Mouse (Mus musculus) intestine, postnatal 0 days (tissue): ENCODE measurements around the gene Hpse. TPM values are rescaled to one million over a fixed set of nuclear protein-coding genes. Genes with fewer than 3 reads are reported as not detected.

ENCODE experiments used
- ATAC-seq: fragments of 200-750 bp; cut with Nextera tagmentation; 2 replicates; pipeline ENCODE4 v1.8.0; 2017; ENCODE audit warnings: mild to moderate bottlenecking, moderate TSS enrichment, moderate library complexity
- H3K27ac ChIP-seq: fragments of 300-500 bp; sonication (generic); 2 replicates; pipeline ENCODE4 v1.5.1; 2014; ENCODE audit warnings: mild to moderate bottlenecking, low read depth, low read length, moderate library complexity
- H3K27me3 ChIP-seq: fragments of 300-500 bp; sonication (generic); replicated peaks from 2 replicates; pipeline ENCODE4 v1.6.1; 2014; ENCODE audit warnings: low read length, mixed read lengths; ENCODE audit not compliant: control insufficient read depth, insufficient read depth
- H3K36me3 ChIP-seq: fragments of 300-500 bp; sonication (generic); 2 replicates; pipeline ENCODE4 v1.6.1; 2014; ENCODE audit warnings: mild to moderate bottlenecking, moderate library complexity; ENCODE audit not compliant: control insufficient read depth, insufficient read depth
- H3K4me1 ChIP-seq: fragments of 300-500 bp; sonication (generic); replicated peaks from 2 replicates; pipeline ENCODE4 v1.6.1; 2014; ENCODE audit warnings: antibody characterized with exemption, low read length, mixed read lengths; ENCODE audit not compliant: control insufficient read depth, insufficient read depth
- H3K4me2 ChIP-seq: fragments of 300-500 bp; sonication (generic); replicated peaks from 2 replicates; pipeline ENCODE4 v1.6.1; 2014; ENCODE audit warnings: low read depth, mild to moderate bottlenecking, moderate library complexity
- H3K4me3 ChIP-seq: fragments of 300-500 bp; sonication (generic); 2 replicates; pipeline ENCODE4 v1.5.1; 2014; ENCODE audit warnings: low read depth, low read length
- H3K9ac ChIP-seq: fragments of 300-500 bp; sonication (generic); 2 replicates; pipeline ENCODE4 v1.6.1; 2014; ENCODE audit warnings: mild to moderate bottlenecking, low read depth, low read length
- H3K9me3 ChIP-seq: fragments of 300-500 bp; sonication (generic); 2 replicates; pipeline ENCODE4 v1.6.1; 2016; ENCODE audit warnings: mixed run types; ENCODE audit not compliant: control insufficient read depth
- CTCF ChIP-seq: sonication (generic); IDR thresholded peaks from 2 replicates; pipeline ENCODE4 v1.5.1; 2016; ENCODE audit warnings: low read depth, mild to moderate bottlenecking, control low read depth, antibody characterized with exemption, moderate library complexity
- WGBS: fragments of 180-500 bp; shearing (Covaris S2); extraction: QIAGEN DNeasy Blood & Tissue Kit; methylation state at CpG from one replicate; pipeline ENCODE4 v1.1.7; 2014; 5-methylcytosine and 5-hydroxymethylcytosine counted together
- polyA plus RNA-seq: library from polyadenylated mRNA; unstranded; fragments of >200 nt; fragmentation: Nextera tagmentation; extraction: Ambion mirVana; gene quantifications from 2 replicates; pipeline ENCODE4 v1.2.1, GENCODE M21; 2015

The Hpse gene
- polyA plus RNA-seq, 1 experiment from 2014 or later = 0.82 TPM

DNA sequence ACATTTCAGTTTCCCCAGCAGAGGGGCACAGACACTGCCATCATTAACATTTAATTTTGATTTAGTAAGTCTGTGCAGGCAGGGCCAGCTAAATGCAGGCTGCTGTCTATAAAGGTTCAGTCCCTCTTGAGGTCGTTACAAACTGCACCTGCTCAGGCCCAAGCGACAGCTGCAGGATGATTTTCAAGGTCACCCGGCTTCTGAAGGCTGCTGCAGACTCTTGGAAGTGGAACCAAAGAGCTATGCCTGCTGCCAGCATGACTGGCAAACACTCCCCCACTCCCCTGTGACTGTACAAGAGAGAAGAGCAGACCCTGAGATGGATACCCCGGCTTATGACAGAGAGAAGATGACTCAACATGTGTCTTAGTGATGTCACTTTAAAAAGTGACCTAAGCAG lies 32.1 kb upstream of the Hpse start:
- H3K9me3 ChIP-seq = no peaks in the 10 kb centered on the region
- 44% methylated on average over 4 of the region's 4 CpGs for WGBS
- no peak for TF ChIP-seq CTCF
- H3K4me1 ChIP-seq = no peaks in the 10 kb centered on the region
- H3K27ac ChIP-seq = no peak overlapping the region
- no peak overlapping the region for H3K4me2 ChIP-seq
- no peaks in the 10 kb centered on the region for H3K36me3 ChIP-seq
- no peak for ATAC-seq
- H3K27me3 ChIP-seq = no peaks in the 10 kb centered on the region
- no peak overlapping the region for H3K4me3 ChIP-seq
- no peak overlapping the region for H3K9ac ChIP-seq

DNA sequence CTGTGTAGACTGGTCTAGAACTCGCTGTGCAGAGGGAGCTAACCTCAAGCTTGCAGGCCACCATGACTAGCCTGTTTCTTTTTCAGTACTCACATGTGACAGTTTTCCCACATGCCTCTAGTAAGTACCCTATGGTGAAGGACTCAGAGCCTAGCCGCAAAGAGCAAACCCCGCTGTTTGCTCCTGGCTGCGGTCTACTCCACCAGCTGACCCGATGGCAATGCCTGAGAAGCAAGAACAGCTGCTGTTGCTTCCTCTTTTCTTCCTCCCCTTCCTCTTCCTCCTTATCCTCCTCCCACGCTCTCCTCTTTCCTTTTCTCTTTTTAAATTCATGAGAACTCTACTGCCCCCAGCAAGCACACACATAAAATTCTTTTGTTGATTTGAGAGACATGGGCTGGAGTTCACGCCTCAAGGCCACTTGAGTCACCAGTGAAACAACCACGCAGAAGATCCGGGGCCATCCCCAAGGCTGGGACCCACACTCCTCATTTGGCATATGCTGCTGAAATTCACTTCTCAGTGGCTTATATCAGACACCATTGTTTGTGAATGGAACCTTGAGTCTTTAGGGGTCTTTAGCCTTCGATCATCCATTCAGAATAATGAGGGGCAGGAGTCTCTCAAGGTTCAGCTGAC lies 31.2 kb upstream of the Hpse start:
- Histone ChIP-seq H3K36me3 (no peaks in the 10 kb centered on the region), H3K27ac (no peak overlapping the region), H3K4me1 (no peaks in the 10 kb centered on the region), H3K4me2 (no peak overlapping the region), H3K9ac (no peak overlapping the region), H3K27me3 (no peaks in the 10 kb centered on the region), H3K4me3 (no peak overlapping the region), H3K9me3 (no peaks in the 10 kb centered on the region)
- ATAC-seq = no peak
- 83% methylated on average over 10 of the region's 10 CpGs for WGBS
- no peak for TF ChIP-seq CTCF

DNA sequence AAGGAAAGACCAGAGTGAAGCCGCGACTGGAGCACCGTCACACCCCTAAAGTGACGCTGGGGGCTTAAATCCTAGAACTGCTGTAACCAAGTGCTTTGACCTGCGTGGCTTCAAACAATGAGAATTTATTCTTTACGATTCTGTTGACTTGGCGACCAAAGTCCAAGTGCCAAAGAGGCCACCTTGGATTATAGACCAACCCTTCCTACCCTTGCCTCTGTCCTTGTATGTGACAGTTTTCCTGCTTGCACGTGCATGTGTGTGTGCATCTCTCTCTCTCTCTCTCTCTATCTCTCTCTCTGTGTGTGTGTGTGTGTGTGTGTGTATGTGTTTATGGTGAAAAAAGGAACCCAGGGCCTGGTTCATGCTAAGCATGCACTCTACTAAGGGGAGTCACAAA lies 19.3 kb upstream of the Hpse start:
- Histone ChIP-seq H3K36me3 (no peaks in the 10 kb centered on the region), H3K9me3 (no peaks in the 10 kb centered on the region), H3K27ac (no peak overlapping the region), H3K4me3 (no peak overlapping the region), H3K27me3 (no peaks in the 10 kb centered on the region), H3K4me1 (no peaks in the 10 kb centered on the region), H3K4me2 (no peak overlapping the region), H3K9ac (no peak overlapping the region)
- no peak for TF ChIP-seq CTCF
- WGBS = 57% methylated on average over 8 of the region's 8 CpGs
- ATAC-seq = peak; percentile 82

DNA sequence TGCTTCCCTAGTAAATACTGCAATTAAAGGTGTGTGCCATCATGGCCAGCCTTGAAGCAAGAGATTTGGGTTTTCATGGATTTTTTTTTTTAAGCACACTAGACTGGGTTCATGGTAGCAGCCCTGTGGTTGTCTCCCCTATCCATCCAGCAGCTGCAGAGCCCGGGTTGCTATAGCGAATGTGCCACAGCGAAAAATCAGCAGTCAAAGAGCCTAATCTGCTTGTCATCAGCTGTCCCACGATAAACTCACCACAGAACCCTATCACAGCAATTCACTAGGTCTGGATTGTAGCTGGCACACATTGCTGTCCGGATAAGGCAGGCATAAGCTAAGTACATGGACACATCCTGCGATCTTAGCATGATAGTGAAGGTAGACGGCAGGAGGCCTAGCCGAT lies 17.4 kb upstream of the Hpse start:
- no peaks in the 10 kb centered on the region for H3K36me3 ChIP-seq
- no peak overlapping the region for H3K9ac ChIP-seq
- TF ChIP-seq CTCF = no peak
- no peak overlapping the region for H3K4me3 ChIP-seq
- H3K27me3 ChIP-seq = no peaks in the 10 kb centered on the region
- H3K9me3 ChIP-seq = no peaks in the 10 kb centered on the region
- H3K4me2 ChIP-seq = no peak overlapping the region
- no peak for ATAC-seq
- no peak overlapping the region for H3K27ac ChIP-seq
- 76% methylated on average over 8 of the region's 8 CpGs for WGBS
- H3K4me1 ChIP-seq = no peaks in the 10 kb centered on the region

DNA sequence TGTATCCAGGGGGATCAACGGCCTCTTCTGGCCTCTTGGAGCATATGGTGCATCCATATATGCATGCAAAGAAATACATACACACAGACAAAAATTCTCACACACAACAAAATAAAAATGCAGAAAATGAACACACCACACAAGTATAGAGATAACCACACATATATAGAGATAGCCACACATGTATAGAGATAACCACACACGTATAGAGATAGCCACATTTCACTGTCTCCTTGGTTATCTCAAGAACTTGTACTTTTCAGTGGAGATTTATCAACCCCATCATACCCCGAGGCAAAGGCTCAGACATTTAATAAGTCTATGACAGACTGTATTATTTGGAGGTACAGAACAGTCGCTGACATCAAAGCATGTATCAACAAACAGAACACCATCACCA lies 15.0 kb upstream of the Hpse start:
- Histone ChIP-seq H3K36me3 (no peaks in the 10 kb centered on the region), H3K27ac (no peak overlapping the region), H3K9ac (no peak overlapping the region), H3K4me3 (no peak overlapping the region), H3K27me3 (no peaks in the 10 kb centered on the region), H3K4me1 (no peaks in the 10 kb centered on the region), H3K4me2 (no peak overlapping the region), H3K9me3 (no peaks in the 10 kb centered on the region)
- WGBS = 77% methylated on average over 4 of the region's 4 CpGs
- TF ChIP-seq CTCF = no peak
- no peak for ATAC-seq

DNA sequence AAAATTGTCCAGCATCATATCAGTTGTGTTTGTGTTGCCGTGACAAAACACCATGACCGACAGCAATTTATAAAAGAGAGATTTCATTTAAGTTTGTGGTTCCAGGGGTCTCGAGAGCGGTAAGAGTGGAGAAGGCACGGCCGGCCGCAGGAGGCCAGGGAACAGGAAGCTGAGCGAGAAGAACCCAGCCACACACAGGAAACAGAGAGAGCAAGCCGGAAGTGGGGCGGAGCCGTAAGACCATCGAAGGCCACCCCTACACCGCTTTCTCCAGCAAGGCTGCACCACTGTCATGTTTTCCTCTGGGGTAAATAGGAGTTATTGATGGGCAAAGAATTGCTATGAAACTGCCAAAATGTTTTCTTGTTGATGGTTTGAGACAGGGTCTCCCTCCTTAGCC lies 9.2 kb upstream of the Hpse start:
- Histone ChIP-seq H3K27ac (no peak overlapping the region), H3K9me3 (peaks cover 3% of the 10 kb centered on the region; the same call in 1 of the 2 replicates), H3K9ac (no peak overlapping the region), H3K4me3 (no peak overlapping the region), H3K4me1 (no peaks in the 10 kb centered on the region), H3K36me3 (no peaks in the 10 kb centered on the region), H3K27me3 (no peaks in the 10 kb centered on the region), H3K4me2 (no peak overlapping the region)
- TF ChIP-seq CTCF = no peak
- ATAC-seq = no peak
- 79% methylated on average over 13 of the region's 13 CpGs for WGBS

DNA sequence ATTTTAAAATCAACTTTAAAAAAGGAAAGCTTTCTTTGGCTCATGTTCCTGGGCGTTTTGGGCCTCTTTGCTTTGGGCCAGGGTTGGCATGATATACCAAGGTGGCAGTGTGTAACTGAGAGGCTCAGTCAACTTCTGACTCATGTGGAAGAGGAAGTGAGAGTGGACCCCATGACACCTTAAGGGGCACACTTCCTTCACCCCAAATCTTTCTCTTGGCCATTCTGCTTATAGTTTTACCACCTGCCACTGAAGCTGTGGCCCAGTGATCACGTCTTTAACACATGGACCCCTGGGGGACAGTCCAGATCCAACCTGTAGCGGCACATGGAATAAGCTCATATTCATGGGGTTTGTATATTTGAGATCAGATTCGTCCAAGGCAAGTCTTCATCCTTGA lies 6.5 kb upstream of the Hpse start:
- Histone ChIP-seq H3K4me1 (no peaks in the 10 kb centered on the region), H3K27ac (no peak overlapping the region), H3K36me3 (no peaks in the 10 kb centered on the region), H3K27me3 (no peaks in the 10 kb centered on the region), H3K9me3 (peaks cover 7% of the 10 kb centered on the region; the same call in 1 of the 2 replicates), H3K9ac (no peak overlapping the region), H3K4me3 (no peak overlapping the region), H3K4me2 (no peak overlapping the region)
- WGBS = 86% methylated on average over 4 of the region's 4 CpGs
- no peak for TF ChIP-seq CTCF
- no peak for ATAC-seq
